Mouse (Mus musculus): ENCODE data around the gene Itprip.
"Not testable (repeated sequence)": the region's sequence is repeated elsewhere in the genome, so short reads cannot be mapped to it uniquely, and the experiment has no call there.

The Itprip gene

GRCm38 (mm10) chr19:47853951-47854795 lies 64.9 kb downstream of the Itprip start:
- DNase-seq (ENCODE audit: low spot score in 2 of 2): no peak

GRCm38 (mm10) chr19:47853053-47853452 lies 66.0 kb downstream of the Itprip start:
- no peak for DNase-seq (ENCODE audit: low spot score in 2 of 2)

GRCm38 (mm10) chr19:47852131-47852530 lies 67.0 kb downstream of the Itprip start:
- DNase-seq (ENCODE audit: low spot score in 2 of 2): not testable (repeated sequence)

- DNase-seq (ENCODE audit: low spot score in 2 of 2): no peak
Observed at GRCm38 (mm10) chr19:47849735-47850134, 69.4 kb downstream of the Itprip start.
